Mouse (Mus musculus): ENCODE results near the gene Slc5a11.

- TF ChIP-seq EP300 (IDR thresholded peaks at IDR 0.05; ENCODE audit: low read depth) = no peak
- no peak for TF ChIP-seq CTCF (IDR thresholded peaks at IDR 0.05; ENCODE audit: low read depth)
These were observed 38.8 kb downstream of the Slc5a11 start for GRCm38 (mm10) chr7:123253396-123253795.

Measured in heart, postnatal 0 days (tissue).